Mouse (Mus musculus): Measurements from ENCODE around the gene Cldn7. TPM values are rescaled to one million over a fixed set of nuclear protein-coding genes. Genes with fewer than 3 reads are reported as not detected.

Cldn7 gene
- total and polyA plus RNA-seq, 2 experiments from 2014 or later = 0.18 TPM; not detected in 1

DNA sequence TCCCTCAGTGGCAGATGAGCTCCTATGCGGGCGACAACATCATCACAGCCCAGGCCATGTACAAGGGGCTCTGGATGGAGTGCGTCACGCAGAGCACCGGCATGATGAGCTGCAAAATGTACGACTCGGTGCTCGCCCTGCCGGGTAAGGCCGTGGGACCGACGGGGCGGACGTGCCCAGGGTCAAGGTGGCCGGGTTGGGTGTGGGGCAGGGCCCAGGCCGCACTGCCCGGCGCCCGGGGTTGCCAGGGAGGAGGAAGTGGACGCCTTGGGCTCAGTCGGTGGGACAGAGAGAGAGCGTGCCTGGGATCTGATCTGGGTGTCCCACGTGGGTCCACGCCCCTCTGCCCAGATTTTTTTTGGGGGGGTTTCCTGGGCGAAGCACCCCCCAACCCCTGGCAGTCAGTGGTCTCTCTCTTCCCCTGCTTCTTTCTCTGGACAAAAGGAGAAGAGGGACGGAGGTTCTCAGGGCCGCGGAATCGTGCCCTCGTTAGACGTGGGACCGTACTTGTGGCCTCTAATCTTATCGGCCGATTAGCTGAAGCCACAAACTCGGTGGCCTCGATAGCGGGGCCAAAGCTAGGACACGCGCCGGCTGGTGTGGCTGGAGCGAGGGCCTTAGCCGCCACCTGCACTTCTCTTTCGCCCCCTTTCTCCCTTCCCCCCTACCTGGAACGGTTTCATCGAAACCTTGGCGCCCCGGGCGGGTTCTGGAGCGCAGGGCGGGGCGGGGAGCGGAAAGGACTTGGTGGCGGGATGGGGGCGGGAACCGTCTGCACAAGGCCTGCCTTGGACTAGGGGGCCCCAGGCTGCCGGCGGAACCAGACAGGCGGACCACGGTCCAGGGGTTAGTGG lies 1.7 kb downstream of the Cldn7 start:
- Histone ChIP-seq H3K9ac (replicated peaks; ENCODE audit: low read length) (no peak overlapping the region; the same call in 1 of the 2 replicates), H3K4me1 (ENCODE audit: insufficient read depth, low read length) (peaks cover 6% of the 10 kb centered on the region; the same call in 1 of the 2 replicates), H3K4me3 (ENCODE audit: low read length) (peak overlapping the region; percentile 28), H3K36me3 (ENCODE audit: insufficient read depth, low read length) (peaks cover 23% of the 10 kb centered on the region), H3K9me3 (ENCODE audit: low read length) (no peaks in the 10 kb centered on the region), H3K27me3 (ENCODE audit: insufficient read depth, low read length) (peaks cover 43% of the 10 kb centered on the region), H3K4me2 (ENCODE audit: low read depth, low read length) (peak overlapping the region; percentile 47), H3K27ac (no peak overlapping the region)
- 2% methylated on average over 55 of the region's 59 CpGs for WGBS
- TF ChIP-seq CTCF (IDR thresholded peaks at IDR 0.05; ENCODE audit: low read depth) = no peak
- ATAC-seq (peak; percentile 43; the same call in 1 of the 2 replicates), DNase-seq (ENCODE audit: low spot score) (no peak)

DNA sequence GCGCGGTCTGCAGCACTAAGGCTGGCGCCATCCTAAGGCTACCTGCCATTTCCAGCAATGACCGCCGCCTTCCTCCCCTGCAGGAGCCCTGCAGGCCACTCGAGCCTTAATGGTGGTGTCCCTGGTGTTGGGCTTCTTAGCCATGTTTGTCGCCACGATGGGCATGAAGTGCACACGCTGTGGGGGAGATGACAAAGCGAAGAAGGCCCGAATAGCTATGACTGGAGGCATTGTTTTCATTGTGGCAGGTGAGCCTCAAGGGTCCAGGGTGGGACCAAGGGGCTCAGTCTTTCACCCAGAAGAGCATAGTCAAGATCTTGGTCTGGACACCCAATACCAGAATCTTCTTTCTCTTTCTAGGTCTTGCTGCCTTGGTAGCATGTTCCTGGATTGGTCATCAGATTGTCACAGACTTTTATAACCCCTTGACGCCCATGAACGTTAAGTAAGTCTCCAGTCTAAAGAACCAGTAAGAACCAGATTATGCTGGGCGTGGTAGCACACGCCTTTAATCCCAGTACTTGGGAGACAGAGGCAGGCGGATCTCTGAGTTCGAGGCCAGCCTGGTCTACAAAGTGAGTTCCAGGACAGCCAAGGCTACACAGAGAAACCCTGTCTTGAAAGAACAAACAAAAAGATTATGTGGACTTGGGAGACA lies 2.4 kb downstream of the Cldn7 start:
- Histone ChIP-seq H3K4me1 (ENCODE audit: insufficient read depth, low read length) (peaks cover 6% of the 10 kb centered on the region; the same call in 1 of the 2 replicates), H3K27me3 (ENCODE audit: insufficient read depth, low read length) (peaks cover 43% of the 10 kb centered on the region), H3K27ac (no peak overlapping the region), H3K9ac (replicated peaks; ENCODE audit: low read length) (no peak overlapping the region; the same call in 1 of the 2 replicates), H3K4me2 (ENCODE audit: low read depth, low read length) (peak overlapping the region; percentile 47), H3K36me3 (ENCODE audit: insufficient read depth, low read length) (peaks cover 23% of the 10 kb centered on the region), H3K9me3 (ENCODE audit: low read length) (no peaks in the 10 kb centered on the region), H3K4me3 (ENCODE audit: low read length) (peak overlapping the region; percentile 28)
- TF ChIP-seq CTCF (IDR thresholded peaks at IDR 0.05; ENCODE audit: low read depth) = no peak
- WGBS = 39% methylated on average over 17 of the region's 17 CpGs
- no peak for ATAC-seq
- no peak for DNase-seq (ENCODE audit: low spot score)

DNA sequence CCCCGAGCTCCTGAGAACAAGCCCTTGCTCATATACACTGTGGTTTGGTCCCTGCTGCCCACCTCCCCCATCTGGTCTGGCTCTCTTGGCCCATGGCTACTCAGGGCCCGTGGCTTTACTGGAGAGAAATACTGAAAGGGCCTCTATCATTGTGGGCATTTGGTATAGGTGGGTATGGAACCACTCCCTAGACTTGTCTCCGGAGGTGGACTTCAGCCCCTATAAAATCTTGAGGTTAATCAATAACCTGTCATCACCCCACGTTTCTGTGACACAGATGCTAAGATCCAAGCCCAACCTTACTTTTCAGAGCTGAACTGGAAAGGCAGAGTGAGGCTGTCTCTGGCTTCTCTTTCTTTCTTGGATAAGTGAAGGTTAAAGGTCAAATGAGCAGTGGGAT lies 4.2 kb downstream of the Cldn7 start:
- no peak overlapping the region for H3K27ac ChIP-seq
- H3K4me1 ChIP-seq (ENCODE audit: insufficient read depth, low read length) = peaks cover 6% of the 10 kb centered on the region; the same call in 1 of the 2 replicates
- WGBS = 92% methylated on average over 4 of the region's 4 CpGs
- H3K9ac ChIP-seq (replicated peaks; ENCODE audit: low read length) = no peak overlapping the region
- peaks cover 34% of the 10 kb centered on the region for H3K36me3 ChIP-seq (ENCODE audit: insufficient read depth, low read length)
- TF ChIP-seq CTCF (IDR thresholded peaks at IDR 0.05; ENCODE audit: low read depth) = no peak
- no peak overlapping the region for H3K4me3 ChIP-seq (ENCODE audit: low read length)
- DNase-seq (ENCODE audit: low spot score) = no peak
- no peaks in the 10 kb centered on the region for H3K9me3 ChIP-seq (ENCODE audit: low read length)
- H3K4me2 ChIP-seq (ENCODE audit: low read depth, low read length) = no peak overlapping the region
- ATAC-seq = no peak
- peaks cover 33% of the 10 kb centered on the region for H3K27me3 ChIP-seq (ENCODE audit: insufficient read depth, low read length)

DNA sequence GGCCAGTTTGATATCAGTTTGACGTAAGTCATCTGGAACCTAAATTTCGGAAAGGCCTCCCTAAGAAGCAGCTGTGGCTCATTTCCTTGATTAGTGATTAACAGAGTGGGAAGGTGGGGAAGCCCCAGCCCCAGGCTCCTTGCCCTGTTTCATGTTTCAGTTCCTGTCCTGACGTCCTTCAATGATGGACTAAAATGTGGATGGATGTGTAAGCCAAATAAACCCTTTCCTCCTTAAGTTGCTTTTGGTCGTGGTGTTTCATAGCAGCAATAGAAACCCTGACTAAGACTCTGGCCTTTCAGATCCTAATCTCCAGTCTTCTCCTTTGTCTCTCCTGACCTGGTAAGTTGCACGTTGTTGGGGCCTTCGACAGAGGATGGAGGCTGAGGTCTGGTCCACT lies 5.6 kb downstream of the Cldn7 start:
- no peak for TF ChIP-seq CTCF (IDR thresholded peaks at IDR 0.05; ENCODE audit: low read depth)
- H3K36me3 ChIP-seq (ENCODE audit: insufficient read depth, low read length) = peaks cover 44% of the 10 kb centered on the region
- 93% methylated on average over 6 of the region's 6 CpGs for whole genome bisulfite sequencing

DNA sequence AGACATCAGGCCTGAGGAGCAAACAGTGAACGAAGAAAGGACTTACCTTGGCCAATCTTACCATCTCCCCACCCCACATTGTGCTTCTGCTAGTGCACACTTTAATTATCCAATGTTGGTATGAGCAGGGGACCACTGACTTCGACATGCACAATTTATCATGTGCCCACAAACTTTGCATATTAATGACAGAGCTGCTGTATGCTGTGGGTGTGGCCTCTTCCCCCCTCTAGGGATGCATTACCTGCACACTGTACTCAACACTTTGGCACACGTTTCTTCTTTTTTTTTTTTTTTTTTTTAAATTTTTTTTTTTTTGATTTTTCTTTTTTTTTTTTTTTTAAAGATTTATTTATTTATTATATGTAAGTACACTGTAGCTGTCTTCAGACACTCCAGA lies 6.2 kb downstream of the Cldn7 start:
- Histone ChIP-seq H3K4me3 (ENCODE audit: low read length) (no peak overlapping the region), H3K4me1 (ENCODE audit: insufficient read depth, low read length) (peaks cover 6% of the 10 kb centered on the region; the same call in 1 of the 2 replicates), H3K36me3 (ENCODE audit: insufficient read depth, low read length) (peaks cover 44% of the 10 kb centered on the region), H3K27me3 (ENCODE audit: insufficient read depth, low read length) (0 out of 2 replicates have a peak, but pooled peaks cover 16% of the 10 kb centered on the region), H3K27ac (no peak overlapping the region), H3K9ac (replicated peaks; ENCODE audit: low read length) (no peak overlapping the region), H3K9me3 (ENCODE audit: low read length) (no peaks in the 10 kb centered on the region), H3K4me2 (ENCODE audit: low read depth, low read length) (no peak overlapping the region)
- no peak for TF ChIP-seq CTCF (IDR thresholded peaks at IDR 0.05; ENCODE audit: low read depth)
- 77% methylated on average over 3 of the region's 3 CpGs for WGBS
- ATAC-seq (no peak), DNase-seq (ENCODE audit: low spot score) (no peak)

More for the DNA sequence above, 5.6 kb downstream of the Cldn7 start:
- DNase-seq (ENCODE audit: low spot score) (no peak), ATAC-seq (no peak)
- Histone ChIP-seq H3K27me3 (ENCODE audit: insufficient read depth, low read length) (peaks cover 19% of the 10 kb centered on the region; the same call in 1 of the 2 replicates), H3K4me1 (ENCODE audit: insufficient read depth, low read length) (peaks cover 6% of the 10 kb centered on the region; the same call in 1 of the 2 replicates), H3K4me2 (ENCODE audit: low read depth, low read length) (no peak overlapping the region), H3K27ac (no peak overlapping the region), H3K4me3 (ENCODE audit: low read length) (no peak overlapping the region), H3K9me3 (ENCODE audit: low read length) (no peaks in the 10 kb centered on the region), H3K9ac (replicated peaks; ENCODE audit: low read length) (no peak overlapping the region)

DNA sequence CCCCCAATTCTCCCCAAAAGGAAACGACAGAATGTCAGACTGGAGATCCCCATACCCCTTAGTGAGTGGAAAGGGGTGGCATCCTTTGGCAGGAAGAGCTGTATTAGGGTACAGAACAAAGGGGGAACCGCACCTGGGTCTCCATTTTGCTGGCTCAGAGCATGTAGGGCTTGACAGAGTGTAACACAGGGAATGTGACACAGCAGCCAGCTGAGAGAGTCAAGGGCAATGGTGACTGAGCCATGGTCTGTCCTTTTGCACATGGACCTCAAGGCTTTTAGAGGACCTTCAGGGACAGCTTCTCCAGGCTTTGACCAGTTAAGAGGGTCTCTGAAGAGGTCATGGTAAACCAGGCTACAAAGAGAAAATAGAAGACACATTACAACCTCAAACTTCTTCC lies 10.3 kb downstream of the Cldn7 start:
- DNase-seq (ENCODE audit: low spot score) = no peak
- WGBS = 91% methylated on average over 2 of the region's 2 CpGs
- H3K36me3 ChIP-seq (ENCODE audit: insufficient read depth, low read length) = peaks cover 34% of the 10 kb centered on the region

More for the DNA sequence above, 10.3 kb downstream of the Cldn7 start:
- Histone ChIP-seq H3K9me3 (ENCODE audit: low read length) (no peaks in the 10 kb centered on the region), H3K27ac (no peak overlapping the region), H3K4me1 (ENCODE audit: insufficient read depth, low read length) (no peaks in the 10 kb centered on the region), H3K4me3 (ENCODE audit: low read length) (no peak overlapping the region), H3K9ac (replicated peaks; ENCODE audit: low read length) (no peak overlapping the region), H3K27me3 (ENCODE audit: insufficient read depth, low read length) (no peaks in the 10 kb centered on the region), H3K4me2 (ENCODE audit: low read depth, low read length) (no peak overlapping the region)
- TF ChIP-seq CTCF (IDR thresholded peaks at IDR 0.05; ENCODE audit: low read depth) = no peak
- no peak for ATAC-seq
